Mouse (Mus musculus) olfactory bulb, adult 2 months (tissue): ENCODE data around the gene Prr14.

Experiments
- CTCF ChIP-seq: fragments of 200-500 bp; IDR thresholded peaks from 2 replicates; pipeline ENCODE4 v1.5.1; 2012; ENCODE audit warnings: low read depth, mild to moderate bottlenecking, low read length, moderate library complexity; ENCODE audit not compliant: insufficient read depth
- POLR2A ChIP-seq: fragments of 200-500 bp; IDR thresholded peaks from 2 replicates; pipeline ENCODE4 v1.6.1; 2012; ENCODE audit warnings: mild to moderate bottlenecking, low read depth, low read length, moderate library complexity; ENCODE audit not compliant: insufficient read depth

DNA sequence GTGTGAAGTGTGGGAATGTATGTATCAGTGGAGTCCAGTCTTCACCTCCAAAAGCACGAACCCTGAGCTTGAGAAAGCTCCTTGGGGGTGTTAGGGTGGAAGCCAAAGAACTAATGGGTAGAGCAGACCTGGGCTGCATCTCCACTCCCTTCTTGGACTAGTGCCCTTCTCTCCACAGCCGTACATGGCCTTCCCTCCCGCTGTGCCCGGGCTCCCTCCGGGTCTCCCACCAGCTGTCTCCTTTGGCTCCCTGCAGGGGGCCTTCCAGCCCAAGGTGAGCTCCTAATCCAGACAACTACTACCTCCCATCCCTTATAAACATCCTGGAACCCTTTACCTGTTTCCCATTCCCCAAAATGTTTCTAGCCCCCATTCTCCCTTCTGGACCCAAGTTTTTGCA is 26.0 kb downstream of the Prr14 start:
- TF ChIP-seq CTCF, result no peak
- no peak for TF ChIP-seq POLR2A
